Mouse (Mus musculus) embryonic facial prominence, embryonic 12.5 days (tissue): ENCODE measurements around the gene Trp53rka. TPM values are rescaled to one million over a fixed set of nuclear protein-coding genes. Genes with fewer than 3 reads are reported as not detected.
"Not testable (repeated sequence)": the region's sequence is repeated elsewhere in the genome, so short reads cannot be mapped to it uniquely, and the experiment has no call there.

Experiments
- ATAC-seq: fragments of 200-750 bp; cut with Nextera tagmentation; 2 replicates; pipeline ENCODE4 v1.8.0; 2017; ENCODE audit not compliant: insufficient number of reproducible peaks, insufficient read depth, low FRiP score, low TSS enrichment
- H3K27ac ChIP-seq: fragments of 300-500 bp; sonication (generic); 2 replicates; pipeline ENCODE4 v1.5.1; 2016; ENCODE audit warnings: mild to moderate bottlenecking
- H3K27me3 ChIP-seq: fragments of 300-500 bp; sonication (generic); 2 replicates; pipeline ENCODE4 v1.6.1; 2016; ENCODE audit warnings: mild to moderate bottlenecking, moderate library complexity
- H3K36me3 ChIP-seq: fragments of 300-500 bp; sonication (generic); 2 replicates; pipeline ENCODE4 v1.6.1; 2016; ENCODE audit warnings: mild to moderate bottlenecking
- H3K4me1 ChIP-seq: fragments of 300-500 bp; sonication (generic); 2 replicates; pipeline ENCODE4 v1.6.1; 2016
- H3K4me2 ChIP-seq: fragments of 300-500 bp; sonication (generic); replicated peaks from 2 replicates; pipeline ENCODE4 v1.6.1; 2016; ENCODE audit warnings: mild to moderate bottlenecking, moderate library complexity
- H3K4me3 ChIP-seq: fragments of 300-500 bp; sonication (generic); 2 replicates; pipeline ENCODE4 v1.5.1; 2016; ENCODE audit warnings: mild to moderate bottlenecking
- H3K9ac ChIP-seq: fragments of 300-500 bp; sonication (generic); 2 replicates; pipeline ENCODE4 v1.6.1; 2016; ENCODE audit warnings: mild to moderate bottlenecking, moderate library complexity
- H3K9me3 ChIP-seq: fragments of 300-500 bp; sonication (generic); 2 replicates; pipeline ENCODE4 v1.6.1; 2016; ENCODE audit warnings: mild to moderate bottlenecking, moderate library complexity
- WGBS: fragments of 180-500 bp; shearing (Covaris S2); methylation state at CpG from one replicate; pipeline ENCODE4 v1.1.7; 2016; 5-methylcytosine and 5-hydroxymethylcytosine counted together
- polyA plus RNA-seq: library from polyadenylated mRNA; unstranded; fragments of >200 nt; fragmentation: Nextera tagmentation; extraction: Ambion mirVana; gene quantifications from 2 replicates; pipeline ENCODE4 v1.2.1, GENCODE M21; 2016

Gene Trp53rka
- polyA plus RNA-seq: 54.0 and 54.3 TPM in 2 replicates

GRCm38 (mm10) chr2:165492648-165493553 is at the start of gene Trp53rka:
TSS of gene Trp53rka (minus strand) at chr2:165493324.
- Histone ChIP-seq H3K4me1 (peaks cover 12% of the 10 kb centered on the region), H3K4me2 (peak within 1 kb of the TSS; percentile 88), H3K36me3 (peaks cover 30% of the 10 kb centered on the region), H3K9ac (peak within 1 kb of the TSS; percentile 88), H3K4me3 (peak within 1 kb of the TSS; percentile 83), H3K27ac (peak within 1 kb of the TSS; percentile 80), H3K9me3 (no peaks in the 10 kb centered on the region), H3K27me3 (no peaks in the 10 kb centered on the region)
- WGBS: 1% methylated on average over 82 of the region's 84 CpGs
- ATAC-seq: peak; percentile 77

DNA sequence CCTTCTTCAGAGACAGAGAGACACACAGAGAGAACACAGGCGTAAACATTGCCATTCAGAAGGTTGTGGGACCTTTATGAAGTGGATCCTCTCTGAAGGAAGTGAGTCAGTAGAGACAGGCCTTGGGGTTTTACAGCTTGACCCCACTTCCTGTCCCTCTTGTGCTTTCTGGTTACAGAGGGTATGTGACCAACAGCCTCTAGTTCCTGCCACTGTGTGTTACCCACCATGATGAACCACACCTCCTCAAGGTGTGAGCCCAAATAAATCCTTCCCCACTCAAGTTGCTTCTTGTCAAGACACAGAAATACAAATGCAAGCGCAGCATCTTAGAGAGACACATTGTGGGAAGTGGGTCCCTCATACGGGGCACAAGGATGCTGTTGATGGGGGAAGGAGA is 47.9 kb upstream of the Trp53rka start:
- H3K4me2 ChIP-seq: no peak overlapping the region
- H3K4me1 ChIP-seq: peaks cover under 1% of the 10 kb centered on the region; the same call in 1 of the 2 replicates
- no peaks in the 10 kb centered on the region for H3K9me3 ChIP-seq
- no peak overlapping the region for H3K27ac ChIP-seq
- H3K9ac ChIP-seq: no peak overlapping the region
- 78% methylated on average over 3 of the region's 3 CpGs for WGBS
- H3K4me3 ChIP-seq: no peak overlapping the region
- no peaks in the 10 kb centered on the region for H3K36me3 ChIP-seq
- ATAC-seq: no peak
- H3K27me3 ChIP-seq: no peaks in the 10 kb centered on the region

- Histone ChIP-seq H3K36me3 (no peaks in the 10 kb centered on the region), H3K4me2 (no peak overlapping the region), H3K9me3 (no peaks in the 10 kb centered on the region), H3K27ac (no peak overlapping the region), H3K4me1 (peaks cover 6% of the 10 kb centered on the region; the same call in 1 of the 2 replicates), H3K4me3 (no peak overlapping the region), H3K27me3 (no peaks in the 10 kb centered on the region), H3K9ac (no peak overlapping the region)
- 49% methylated on average over 6 of the region's 6 CpGs for WGBS
- no peak for ATAC-seq
Measured at GRCm38 (mm10) chr2:165533789-165534188, 40.7 kb upstream of the Trp53rka start.

- WGBS: 14% methylated on average over 8 of the region's 8 CpGs
- ATAC-seq: no peak
- peaks cover 6% of the 10 kb centered on the region; the same call in 1 of the 2 replicates for H3K4me1 ChIP-seq
Measured at GRCm38 (mm10) chr2:165529106-165529505, 36.0 kb upstream of the Trp53rka start.

DNA sequence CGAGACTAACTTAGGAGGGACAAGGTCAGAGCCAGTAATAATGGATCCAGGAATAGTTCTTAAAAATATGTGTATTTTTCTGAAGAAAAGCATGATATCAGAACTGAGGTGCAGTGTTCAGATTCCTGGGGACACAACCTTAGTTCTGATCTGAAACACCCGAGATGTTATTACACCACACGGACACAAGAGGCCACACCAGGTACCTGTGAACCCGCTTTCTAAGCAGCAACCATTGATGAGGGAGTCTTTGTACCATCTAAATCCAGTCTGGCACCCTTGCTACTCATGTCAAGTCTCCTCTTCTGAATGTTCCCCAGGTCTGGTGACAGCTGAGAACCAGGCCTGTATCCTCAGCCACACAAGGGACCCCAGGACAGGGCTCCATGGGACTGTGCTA is 32.5 kb upstream of the Trp53rka start:
- no peaks in the 10 kb centered on the region for H3K4me1 ChIP-seq
- H3K27ac ChIP-seq: no peak overlapping the region
- ATAC-seq: no peak
- no peaks in the 10 kb centered on the region for H3K27me3 ChIP-seq
- H3K36me3 ChIP-seq: no peaks in the 10 kb centered on the region
- H3K9ac ChIP-seq: no peak overlapping the region
- H3K4me3 ChIP-seq: no peak overlapping the region
- 60% methylated on average over 4 of the region's 4 CpGs for WGBS
- H3K4me2 ChIP-seq: no peak overlapping the region
- no peaks in the 10 kb centered on the region for H3K9me3 ChIP-seq

More at GRCm38 (mm10) chr2:165529106-165529505, 36.0 kb upstream of the Trp53rka start:
- Histone ChIP-seq H3K36me3 (no peaks in the 10 kb centered on the region), H3K4me3 (no peak overlapping the region), H3K4me2 (no peak overlapping the region), H3K27me3 (no peaks in the 10 kb centered on the region), H3K27ac (no peak overlapping the region), H3K9me3 (no peaks in the 10 kb centered on the region), H3K9ac (no peak overlapping the region)

GRCm38 (mm10) chr2:165515178-165515728 is 22.1 kb upstream of the Trp53rka start:
- 0 out of 2 replicates have a peak, but pooled peaks have one; percentile 17 for ATAC-seq
- Histone ChIP-seq H3K4me3 (no peak overlapping the region), H3K9me3 (no peaks in the 10 kb centered on the region), H3K27me3 (no peaks in the 10 kb centered on the region), H3K27ac (no peak overlapping the region), H3K4me2 (no peak overlapping the region), H3K4me1 (peaks cover 14% of the 10 kb centered on the region), H3K9ac (no peak overlapping the region), H3K36me3 (peaks cover 22% of the 10 kb centered on the region)
- 93% methylated on average over 20 of the region's 20 CpGs for WGBS

DNA sequence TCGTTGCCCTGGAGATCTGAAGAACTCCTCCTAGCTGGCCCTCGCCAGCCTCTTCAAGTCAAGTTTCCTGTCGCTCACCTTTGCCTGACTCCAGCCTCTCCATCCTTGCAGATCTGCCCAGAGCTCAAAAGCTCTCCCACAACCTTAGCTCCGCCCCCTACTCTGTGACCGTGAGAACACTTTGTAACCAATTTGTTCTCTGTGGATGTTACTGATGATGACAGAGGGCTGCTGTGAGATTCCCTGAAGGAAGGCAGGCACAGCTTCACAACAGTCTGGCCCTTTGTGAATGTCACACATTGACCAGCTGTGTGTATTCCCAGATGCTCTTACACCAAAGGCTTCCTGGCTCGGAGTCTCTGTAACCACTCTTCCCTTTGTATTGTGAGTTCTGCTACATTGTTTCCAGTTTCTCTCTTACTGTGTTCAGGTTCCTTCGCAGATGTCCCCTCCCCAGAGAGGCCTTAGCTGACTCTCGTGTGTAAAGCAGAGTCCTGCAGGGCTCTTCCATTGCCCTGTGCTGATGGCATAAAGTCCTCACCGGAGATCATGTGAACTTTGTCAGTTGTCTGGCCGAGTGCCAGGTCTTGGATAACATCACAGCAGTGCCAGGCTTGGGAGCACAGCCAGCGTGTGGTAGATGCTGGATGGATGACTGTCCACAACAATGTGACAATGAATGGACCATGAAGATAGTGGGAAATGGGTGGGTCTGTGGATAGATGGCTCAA is 19.9 kb upstream of the Trp53rka start:
- H3K9me3 ChIP-seq: no peaks in the 10 kb centered on the region
- WGBS: 47% methylated on average over 11 of the region's 11 CpGs
- H3K27ac ChIP-seq: peak overlapping the region; percentile 36; the same call in 1 of the 2 replicates
- H3K4me2 ChIP-seq: no peak overlapping the region
- H3K27me3 ChIP-seq: no peaks in the 10 kb centered on the region
- no peak for ATAC-seq
- peaks cover 14% of the 10 kb centered on the region for H3K4me1 ChIP-seq
- H3K4me3 ChIP-seq: no peak overlapping the region
- H3K9ac ChIP-seq: no peak overlapping the region; the same call in 1 of the 2 replicates
- H3K36me3 ChIP-seq: peaks cover 18% of the 10 kb centered on the region

DNA sequence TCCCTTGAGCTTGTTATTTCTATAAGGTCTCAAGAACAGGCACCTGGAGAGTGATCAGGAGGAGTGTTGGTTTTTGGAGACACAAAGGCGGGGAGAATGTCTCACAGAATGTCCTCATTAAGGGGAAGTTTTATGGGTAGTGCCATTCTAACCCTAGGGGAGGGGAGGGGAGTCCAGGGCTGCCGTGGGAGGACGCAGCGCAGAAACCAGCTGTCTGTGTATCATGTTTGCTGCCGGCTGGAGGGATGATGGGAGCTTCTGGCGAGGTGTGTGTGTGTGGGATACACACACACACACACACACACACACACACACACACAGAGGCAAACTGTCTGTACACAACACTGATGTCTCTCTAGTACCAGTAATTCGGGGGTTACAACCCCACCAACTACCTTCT is 19.3 kb upstream of the Trp53rka start:
- WGBS: 32% methylated on average over 7 of the region's 7 CpGs
- no peak for ATAC-seq
- H3K9me3 ChIP-seq: no peaks in the 10 kb centered on the region
- no peak overlapping the region for H3K4me2 ChIP-seq
- H3K4me3 ChIP-seq: no peak overlapping the region
- peaks cover 18% of the 10 kb centered on the region for H3K36me3 ChIP-seq
- peak overlapping the region; percentile 36; the same call in 1 of the 2 replicates for H3K27ac ChIP-seq
- H3K4me1 ChIP-seq: peaks cover 14% of the 10 kb centered on the region
- H3K27me3 ChIP-seq: no peaks in the 10 kb centered on the region
- H3K9ac ChIP-seq: no peak overlapping the region

DNA sequence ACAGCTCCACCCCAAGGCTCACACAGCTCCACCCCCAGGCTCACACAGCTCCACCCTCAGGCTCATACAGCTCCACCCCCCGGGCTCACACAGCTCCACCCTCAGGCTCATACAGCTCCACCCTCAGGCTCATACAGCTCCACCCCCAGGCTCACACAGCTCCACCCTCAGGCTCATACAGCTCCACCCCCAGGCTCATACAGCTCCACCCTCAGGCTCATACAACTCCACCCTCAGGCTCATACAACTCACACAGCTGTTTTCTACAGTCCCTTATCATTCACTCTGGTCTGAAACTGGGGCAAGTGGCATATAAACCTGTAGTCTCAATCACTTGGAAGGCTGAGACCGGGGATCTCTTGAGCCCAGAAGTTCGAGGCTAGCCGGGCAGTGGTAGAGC is 18.4 kb upstream of the Trp53rka start:
- peaks cover 15% of the 10 kb centered on the region for H3K36me3 ChIP-seq
- not testable (repeated sequence) for H3K9me3 ChIP-seq, H3K27me3 ChIP-seq, ATAC-seq, H3K4me3 ChIP-seq, H3K9ac ChIP-seq, H3K27ac ChIP-seq, H3K4me2 ChIP-seq
- 81% methylated on average over 4 of the region's 4 CpGs for WGBS
- peaks cover 14% of the 10 kb centered on the region for H3K4me1 ChIP-seq

DNA sequence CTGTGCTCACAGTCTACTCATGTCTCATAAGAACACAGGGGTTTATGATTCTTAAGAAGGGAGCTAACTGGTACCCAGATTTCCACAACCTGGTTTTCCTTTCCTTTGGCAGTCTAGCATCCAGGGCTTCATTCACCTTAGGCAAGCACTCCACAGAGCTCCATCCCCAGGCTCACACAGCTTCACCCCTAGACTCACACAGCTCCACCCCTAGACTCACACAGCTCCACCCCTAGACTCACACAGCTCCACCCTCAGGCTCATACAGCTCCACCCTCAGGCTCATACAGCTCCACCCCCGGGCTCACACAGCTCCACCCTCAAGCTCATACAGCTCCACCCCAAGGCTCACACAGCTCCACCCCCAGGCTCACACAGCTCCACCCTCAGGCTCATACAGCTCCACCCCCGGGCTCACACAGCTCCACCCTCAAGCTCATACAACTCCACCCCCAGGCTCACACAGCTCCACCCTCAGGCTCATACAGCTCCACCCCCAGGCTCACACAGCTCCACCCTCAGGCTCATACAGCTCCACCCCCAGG is 17.9 kb upstream of the Trp53rka start:
- not testable (repeated sequence) for H3K9ac ChIP-seq, H3K9me3 ChIP-seq, ATAC-seq, H3K27me3 ChIP-seq, H3K36me3 ChIP-seq, H3K4me2 ChIP-seq, H3K4me3 ChIP-seq, H3K27ac ChIP-seq
- WGBS: 62% methylated on average over 2 of the region's 2 CpGs
- H3K4me1 ChIP-seq: peaks cover 14% of the 10 kb centered on the region

GRCm38 (mm10) chr2:165510466-165510865 is 17.3 kb upstream of the Trp53rka start:
- Histone ChIP-seq H3K27ac (no peak overlapping the region), H3K9ac (no peak overlapping the region), H3K4me3 (no peak overlapping the region), H3K4me1 (peaks cover 14% of the 10 kb centered on the region), H3K9me3 (no peaks in the 10 kb centered on the region), H3K4me2 (no peak overlapping the region), H3K36me3 (peaks cover 9% of the 10 kb centered on the region), H3K27me3 (no peaks in the 10 kb centered on the region)
- ATAC-seq: no peak
- WGBS: 51% methylated on average over 5 of the region's 5 CpGs
